Mouse (Mus musculus) ES-Bruce4 (cell line): ENCODE data around the gene Mrpl48.

Experiments used
- EP300 ChIP-seq: IDR thresholded peaks from 2 replicates; pipeline ENCODE4 v1.6.1; 2011; ENCODE audit warnings: low read depth, low read length; ENCODE audit not compliant: insufficient read depth
- POLR2A ChIP-seq: IDR thresholded peaks from one replicate; pipeline ENCODE4 v1.8.1; 2011; ENCODE audit warnings: low read length; ENCODE audit not compliant: insufficient read depth

DNA sequence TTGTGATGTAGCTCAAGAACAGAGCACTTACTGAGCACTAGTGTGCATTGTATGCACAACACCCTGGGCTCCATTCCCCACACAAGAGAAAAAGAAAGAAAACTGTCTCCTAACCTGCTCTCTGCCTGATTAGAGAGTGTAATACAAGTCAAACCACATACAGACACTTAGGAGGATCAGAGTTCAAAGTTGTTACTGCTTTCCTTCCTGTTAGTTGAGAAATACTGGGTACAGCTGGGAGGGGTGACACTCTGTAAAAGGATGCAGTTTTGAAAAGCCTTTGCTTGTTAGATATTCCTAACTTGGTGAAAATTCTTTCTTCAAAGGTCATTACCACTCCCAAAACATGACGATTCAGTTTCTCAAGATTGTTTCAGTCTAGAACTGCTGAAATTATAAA lies 18.3 kb downstream of the Mrpl48 start:
- TF ChIP-seq POLR2A (no peak), EP300 (no peak)
